In the genomic region with DNA sequence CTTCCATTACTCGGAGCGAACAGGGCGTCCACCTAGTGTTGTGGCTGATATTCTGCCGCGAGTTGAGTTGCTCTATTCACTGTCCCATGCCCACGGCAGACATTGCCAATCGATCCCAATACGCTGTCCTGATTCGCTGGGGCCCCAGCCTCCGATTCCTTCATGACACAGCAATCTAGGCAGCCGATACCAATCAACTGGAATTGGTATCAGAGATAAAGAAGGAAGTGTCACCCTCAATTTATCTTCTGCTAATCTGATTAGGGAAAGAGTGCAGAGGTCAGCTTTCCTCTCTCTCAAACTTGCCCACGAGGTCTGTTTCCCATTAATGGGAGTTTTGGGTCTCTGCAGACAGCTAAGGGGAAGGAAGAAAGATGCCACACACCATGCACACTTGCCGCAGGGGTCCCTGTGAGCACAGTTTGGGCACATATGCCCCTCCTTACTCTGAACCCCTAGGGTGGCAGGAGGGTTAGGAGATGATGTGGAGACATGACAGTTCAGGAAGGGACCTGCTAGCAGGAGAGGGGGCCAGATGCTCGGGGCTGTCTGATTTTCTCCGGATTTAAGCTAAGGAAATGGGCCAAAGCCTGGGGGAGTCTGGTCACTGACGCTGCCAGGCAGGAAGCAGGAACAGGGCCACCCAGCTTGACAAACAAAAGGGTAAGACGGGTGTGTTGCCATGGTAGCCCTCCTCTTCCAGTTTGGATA, we compare ENCODE assay signal across 13 mouse cellular contexts.
DNase-seq lines count a peak whose midpoint lies in the region; ATAC-seq and TF ChIP-seq lines count a peak whose summit lies in the region.
"Had no signal": no experiment of that assay in that cellular context is flagged by ENCODE, and none has a peak within 500 bp of the region (broad histone marks: within the 10 kb centered on the region; RNA-seq: fewer than 3 reads in every experiment).

No protein-coding gene starts in this region.

- H3K27me3 ChIP-seq in forebrain, postnatal 0 days (ENCODE audit: insufficient read depth, low read length) = no peaks in the 10 kb centered on the region
- H3K27me3 ChIP-seq in forebrain, embryonic 14.5 days (replicated peaks; ENCODE audit: control insufficient read depth, insufficient read depth, low read length) = no peaks in the 10 kb centered on the region
- no peaks in the 10 kb centered on the region for H3K27me3 ChIP-seq in limb, embryonic 11.5 days (ENCODE audit: control insufficient read depth, insufficient read depth, low read length)

- WGBS in forebrain, postnatal 0 days = 50% methylated on average over 17 of the region's 17 CpGs
- WGBS in forebrain, embryonic 14.5 days = 54% methylated on average over 17 of the region's 17 CpGs
- 20% methylated on average over 17 of the region's 17 CpGs for WGBS in limb, embryonic 11.5 days

- no peaks in the 10 kb centered on the region for H3K4me1 ChIP-seq in forebrain, postnatal 0 days (ENCODE audit: insufficient read depth)
- 0 out of 2 replicates have a peak, but pooled peaks cover 5% of the 10 kb centered on the region for H3K4me1 ChIP-seq in forebrain, embryonic 14.5 days (ENCODE audit: control insufficient read depth, insufficient read depth, low read length)
- peaks cover 6% of the 10 kb centered on the region; the same call in 1 of the 2 replicates for H3K4me1 ChIP-seq in limb, embryonic 11.5 days (ENCODE audit: control insufficient read depth, insufficient read depth, low read length)

- TF ChIP-seq POLR2A in brain, embryonic 14.5 days (IDR thresholded peaks at IDR 0.05; ENCODE audit: borderline replicate concordance, extremely low read depth, insufficient read depth, insufficient read length, poor library complexity, severe bottlenecking) = no peak

- no peak overlapping the region for H3K9ac ChIP-seq in forebrain, postnatal 0 days
- H3K9ac ChIP-seq in forebrain, embryonic 14.5 days (ENCODE audit: low read length) = no peak overlapping the region
- no peak overlapping the region for H3K9ac ChIP-seq in limb, embryonic 11.5 days (ENCODE audit: low read length)

- H3K36me3 ChIP-seq in forebrain, postnatal 0 days (ENCODE audit: insufficient read depth) = no peaks in the 10 kb centered on the region
- no peaks in the 10 kb centered on the region for H3K36me3 ChIP-seq in forebrain, embryonic 14.5 days (ENCODE audit: control insufficient read depth, insufficient read depth, low read length)
- no peaks in the 10 kb centered on the region for H3K36me3 ChIP-seq in limb, embryonic 11.5 days (ENCODE audit: control insufficient read depth, insufficient read depth, low read length)

- H3K27ac ChIP-seq in forebrain, postnatal 0 days (ENCODE audit: low read depth, low read length) = no peak overlapping the region
- no peak overlapping the region for H3K27ac ChIP-seq in forebrain, embryonic 14.5 days (ENCODE audit: low read depth, low read length)
- H3K27ac ChIP-seq in limb, embryonic 11.5 days (replicated peaks; ENCODE audit: low read depth, low read length) = no peak overlapping the region

- peak; percentile 26 for DNase-seq in forebrain, postnatal 0 days
- DNase-seq in forebrain, embryonic 14.5 days (ENCODE audit: low spot score) = no peak
- DNase-seq in brain, embryonic 14.5 days (ENCODE audit: low read depth) = peak; percentile 43
- DNase-seq in embryo, embryonic 9.5 days (ENCODE audit: extremely low spot score) = peak; percentile 60
- peak; percentile 54 for DNase-seq in limb, embryonic 11.5 days (ENCODE audit: low spot score)
- DNase-seq in heart, adult 18-20 months = no peak
- no peak for DNase-seq in yolk sac, embryonic 10.5 days (ENCODE audit: low spot score)
- DNase-seq: kidney, postnatal 36 days; lung, postnatal 36 days had no signal

- ATAC-seq in forebrain, postnatal 0 days = no peak; the same call in 1 of the 2 replicates
- ATAC-seq in forebrain, embryonic 14.5 days = no peak
- no peak for ATAC-seq in limb, embryonic 11.5 days (ENCODE audit: insufficient number of reproducible peaks, low FRiP score, low TSS enrichment, low read depth)
- ATAC-seq in granulocyte monocyte progenitor cell, adult 5-6 weeks (replicated peaks; ENCODE audit: poor library complexity, severe bottlenecking) = no peak
- ATAC-seq: forebrain, embryonic 16.5 days; intestine, embryonic 16.5 days had no signal

- H3K4me2 ChIP-seq in forebrain, postnatal 0 days (ENCODE audit: low read depth) = no peak overlapping the region
- no peak overlapping the region for H3K4me2 ChIP-seq in forebrain, embryonic 14.5 days (ENCODE audit: low read length)
- H3K4me2 ChIP-seq in limb, embryonic 11.5 days (ENCODE audit: low read depth, severe bottlenecking) = peak overlapping the region; percentile 12; the same call in 1 of the 2 replicates

- no peak for TF ChIP-seq CTCF in forebrain, postnatal 0 days (IDR thresholded peaks at IDR 0.05; ENCODE audit: low read depth)
- no peak for TF ChIP-seq CTCF in brain, embryonic 14.5 days (IDR thresholded peaks at IDR 0.05; ENCODE audit: borderline replicate concordance, extremely low read depth, insufficient read depth, insufficient read length)

- no peaks in the 10 kb centered on the region for H3K9me3 ChIP-seq in forebrain, postnatal 0 days (ENCODE audit: low read length)
- H3K9me3 ChIP-seq in forebrain, embryonic 14.5 days (replicated peaks; ENCODE audit: control insufficient read depth, low read length) = no peaks in the 10 kb centered on the region
- H3K9me3 ChIP-seq in limb, embryonic 11.5 days (ENCODE audit: control insufficient read depth, low read length) = no peaks in the 10 kb centered on the region

- no peak overlapping the region for H3K4me3 ChIP-seq in forebrain, postnatal 0 days (ENCODE audit: low read depth, low read length)
- no peak overlapping the region for H3K4me3 ChIP-seq in forebrain, embryonic 14.5 days (ENCODE audit: low read depth, low read length)
- H3K4me3 ChIP-seq in limb, embryonic 11.5 days (ENCODE audit: low read depth, low read length) = no peak overlapping the region; the same call in 1 of the 2 replicates
- H3K4me3 ChIP-seq: myocyte had no signal

Comparison
In these comparisons a context has a peak if more than half of its experiments do, and no peak if none do; other contexts are left out.
1. DNase-seq: peak in forebrain, postnatal 0 days (single experiment), brain, embryonic 14.5 days (single experiment), embryo, embryonic 9.5 days (single experiment) and limb, embryonic 11.5 days (single experiment); none in forebrain, embryonic 14.5 days (single experiment), heart, adult 18-20 months (0 of 2) and yolk sac, embryonic 10.5 days (single experiment).